Mouse (Mus musculus): Measurements from ENCODE around the gene Fam83d. TPM values are rescaled to one million over a fixed set of nuclear protein-coding genes. Genes with fewer than 3 reads are reported as not detected.

Fam83d gene
- polyA plus RNA-seq, 1 experiment from 2014 or later, result 15.7 TPM

GRCm38 (mm10) chr2:158777490-158777889 is 9.6 kb downstream of the Fam83d start:
- Histone ChIP-seq H3K4me2 (no peak overlapping the region), H3K4me1 (replicated peaks) (peaks cover 31% of the 10 kb centered on the region), H3K27ac (replicated peaks) (no peak overlapping the region), H3K9me3 (replicated peaks) (no peaks in the 10 kb centered on the region), H3K36me3 (replicated peaks) (peaks cover 76% of the 10 kb centered on the region), H3K27me3 (no peaks in the 10 kb centered on the region), H3K4me3 (replicated peaks) (no peak overlapping the region), H3K9ac (no peak overlapping the region)
- ATAC-seq (ENCODE audit: insufficient read depth), result no peak; the same call in 1 of the 2 replicates
- 49% methylated on average over 6 of the region's 6 CpGs for WGBS (ENCODE audit: insufficient replicate concordance)

GRCm38 (mm10) chr2:158778349-158778748 is 10.5 kb downstream of the Fam83d start:
- peaks cover 76% of the 10 kb centered on the region for H3K36me3 ChIP-seq (replicated peaks)
- WGBS (ENCODE audit: insufficient replicate concordance), result 83% methylated on average over 7 of the region's 7 CpGs

GRCm38 (mm10) chr2:158781126-158781525 is 13.2 kb downstream of the Fam83d start:
- 87% methylated on average over 7 of the region's 7 CpGs for WGBS (ENCODE audit: insufficient replicate concordance)
- H3K36me3 ChIP-seq (replicated peaks), result peaks cover 84% of the 10 kb centered on the region
- H3K4me2 ChIP-seq, result no peak overlapping the region
- no peaks in the 10 kb centered on the region for H3K27me3 ChIP-seq
- peaks cover 19% of the 10 kb centered on the region for H3K4me1 ChIP-seq (replicated peaks)
- H3K9me3 ChIP-seq (replicated peaks), result no peaks in the 10 kb centered on the region
- H3K9ac ChIP-seq, result no peak overlapping the region
- no peak overlapping the region for H3K4me3 ChIP-seq (replicated peaks)
- no peak overlapping the region for H3K27ac ChIP-seq (replicated peaks)
- ATAC-seq (ENCODE audit: insufficient read depth), result no peak

More at GRCm38 (mm10) chr2:158778349-158778748, 10.5 kb downstream of the Fam83d start:
- Histone ChIP-seq H3K4me1 (replicated peaks) (peaks cover 31% of the 10 kb centered on the region), H3K27me3 (no peaks in the 10 kb centered on the region), H3K4me2 (no peak overlapping the region), H3K4me3 (replicated peaks) (no peak overlapping the region), H3K27ac (replicated peaks) (no peak overlapping the region), H3K9ac (no peak overlapping the region), H3K9me3 (replicated peaks) (no peaks in the 10 kb centered on the region)
- no peak for ATAC-seq (ENCODE audit: insufficient read depth)

DNA sequence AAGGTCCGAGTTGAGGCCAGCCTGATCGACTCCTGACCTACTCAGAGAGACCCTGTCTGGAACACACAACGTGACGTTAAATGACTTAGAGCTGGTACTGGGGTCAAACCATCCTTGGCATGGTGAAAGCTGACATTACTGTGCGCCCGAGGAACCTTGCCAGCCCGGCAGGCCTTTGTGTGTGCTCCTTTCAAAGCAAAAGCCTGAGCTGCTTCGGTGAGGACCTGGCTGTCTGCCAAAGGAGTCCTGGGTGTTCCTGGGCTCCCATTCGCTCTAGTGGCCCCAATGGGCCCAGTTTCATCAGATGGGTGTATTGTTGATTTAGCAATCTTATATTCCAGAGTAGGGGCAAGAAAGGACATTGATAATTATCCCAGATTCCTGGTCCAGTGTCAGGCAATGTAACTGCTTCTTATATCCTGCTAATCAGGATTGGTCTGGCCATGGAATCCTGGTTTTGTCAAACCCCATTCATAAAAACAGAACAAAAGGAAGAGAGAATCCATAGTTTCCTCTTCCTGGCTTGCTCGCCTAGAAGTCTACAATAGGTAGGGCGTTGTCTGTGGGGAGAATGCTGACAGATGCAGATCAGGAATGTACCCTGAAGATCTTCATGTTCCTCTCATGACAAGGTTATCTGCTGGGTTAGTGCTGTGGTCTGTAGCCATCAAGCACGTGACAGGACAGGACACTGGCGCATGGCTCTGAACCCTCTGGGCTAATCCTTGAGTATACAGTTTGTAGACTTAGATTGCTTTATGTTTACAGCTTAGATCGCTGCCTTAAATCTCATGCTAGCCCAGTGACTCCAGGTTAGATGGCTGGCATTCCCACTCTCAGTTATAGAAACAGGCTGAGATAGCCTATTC is 19.3 kb downstream of the Fam83d start:
- H3K4me3 ChIP-seq (replicated peaks), result no peak overlapping the region
- no peaks in the 10 kb centered on the region for H3K9me3 ChIP-seq (replicated peaks)
- no peak overlapping the region for H3K4me2 ChIP-seq
- H3K27me3 ChIP-seq, result no peaks in the 10 kb centered on the region
- H3K9ac ChIP-seq, result no peak overlapping the region
- peaks cover 48% of the 10 kb centered on the region for H3K36me3 ChIP-seq (replicated peaks)
- WGBS (ENCODE audit: insufficient replicate concordance), result 77% methylated on average over 14 of the region's 14 CpGs
- H3K4me1 ChIP-seq (replicated peaks), result no peaks in the 10 kb centered on the region
- no peak overlapping the region for H3K27ac ChIP-seq (replicated peaks)
- no peak for ATAC-seq (ENCODE audit: insufficient read depth)

GRCm38 (mm10) chr2:158794494-158795004 is 26.7 kb downstream of the Fam83d start, which contains the start of gene Dhx35:
Gene Dhx35, plus strand, starts transcription at chr2:158794807.
- H3K27me3 ChIP-seq, result no peaks in the 10 kb centered on the region
- H3K27ac ChIP-seq (replicated peaks), result peak within 1 kb of the TSS; percentile 76
- H3K9me3 ChIP-seq (replicated peaks), result no peaks in the 10 kb centered on the region
- peak within 1 kb of the TSS; percentile 81 for H3K4me2 ChIP-seq
- ATAC-seq (ENCODE audit: insufficient read depth), result peak; percentile 98
- peak within 1 kb of the TSS; percentile 84 for H3K4me3 ChIP-seq (replicated peaks)
- H3K9ac ChIP-seq, result peak within 1 kb of the TSS; percentile 71
- H3K36me3 ChIP-seq (replicated peaks), result peaks cover 1% of the 10 kb centered on the region; the same call in 1 of the 2 replicates
- WGBS (ENCODE audit: insufficient replicate concordance), result under 1% methylated on average over 33 of the region's 33 CpGs
- H3K4me1 ChIP-seq (replicated peaks), result peaks cover 23% of the 10 kb centered on the region

GRCm38 (mm10) chr2:158795043-158795442 is 27.1 kb downstream of the Fam83d start:
- peak overlapping the region; percentile 81 for H3K4me2 ChIP-seq
- peak overlapping the region; percentile 76 for H3K27ac ChIP-seq (replicated peaks)
- 11% methylated on average over 15 of the region's 15 CpGs for WGBS (ENCODE audit: insufficient replicate concordance)
- no peaks in the 10 kb centered on the region for H3K27me3 ChIP-seq
- H3K9ac ChIP-seq, result peak overlapping the region; percentile 71
- no peaks in the 10 kb centered on the region for H3K9me3 ChIP-seq (replicated peaks)
- H3K4me1 ChIP-seq (replicated peaks), result peaks cover 23% of the 10 kb centered on the region
- ATAC-seq (ENCODE audit: insufficient read depth), result no peak
- peaks cover 6% of the 10 kb centered on the region; the same call in 1 of the 2 replicates for H3K36me3 ChIP-seq (replicated peaks)
- H3K4me3 ChIP-seq (replicated peaks), result peak overlapping the region; percentile 84

GRCm38 (mm10) chr2:158795875-158796274 is 28.0 kb downstream of the Fam83d start:
- Histone ChIP-seq H3K27ac (replicated peaks) (no peak overlapping the region), H3K9me3 (replicated peaks) (no peaks in the 10 kb centered on the region), H3K9ac (no peak overlapping the region), H3K27me3 (no peaks in the 10 kb centered on the region), H3K36me3 (replicated peaks) (peaks cover 8% of the 10 kb centered on the region; the same call in 1 of the 2 replicates), H3K4me3 (replicated peaks) (no peak overlapping the region), H3K4me2 (peak overlapping the region; percentile 81; the same call in 1 of the 2 replicates), H3K4me1 (replicated peaks) (peaks cover 23% of the 10 kb centered on the region)
- 60% methylated on average over 2 of the region's 2 CpGs for WGBS (ENCODE audit: insufficient replicate concordance)
- ATAC-seq (ENCODE audit: insufficient read depth), result no peak

GRCm38 (mm10) chr2:158799328-158799727 is 31.4 kb downstream of the Fam83d start:
- Histone ChIP-seq H3K9me3 (replicated peaks) (no peaks in the 10 kb centered on the region), H3K36me3 (replicated peaks) (peaks cover 30% of the 10 kb centered on the region), H3K27me3 (no peaks in the 10 kb centered on the region), H3K4me3 (replicated peaks) (no peak overlapping the region), H3K9ac (no peak overlapping the region), H3K4me2 (no peak overlapping the region), H3K27ac (replicated peaks) (no peak overlapping the region), H3K4me1 (replicated peaks) (peaks cover 12% of the 10 kb centered on the region)
- 66% methylated on average over 4 of the region's 4 CpGs for WGBS (ENCODE audit: insufficient replicate concordance)
- no peak for ATAC-seq (ENCODE audit: insufficient read depth)

GRCm38 (mm10) chr2:158800788-158801187 is 32.9 kb downstream of the Fam83d start:
- Histone ChIP-seq H3K9me3 (replicated peaks) (no peaks in the 10 kb centered on the region), H3K36me3 (replicated peaks) (peaks cover 30% of the 10 kb centered on the region), H3K27ac (replicated peaks) (no peak overlapping the region), H3K4me1 (replicated peaks) (peaks cover under 1% of the 10 kb centered on the region), H3K9ac (no peak overlapping the region), H3K27me3 (no peaks in the 10 kb centered on the region), H3K4me3 (replicated peaks) (no peak overlapping the region), H3K4me2 (no peak overlapping the region)
- 82% methylated on average over 8 of the region's 8 CpGs for WGBS (ENCODE audit: insufficient replicate concordance)
- no peak for ATAC-seq (ENCODE audit: insufficient read depth)

GRCm38 (mm10) chr2:158803575-158803974 is 35.7 kb downstream of the Fam83d start:
- whole genome bisulfite sequencing (ENCODE audit: insufficient replicate concordance), result 77% methylated on average over 8 of the region's 8 CpGs
- H3K27me3 ChIP-seq, result no peaks in the 10 kb centered on the region
- ATAC-seq (ENCODE audit: insufficient read depth), result no peak
- peaks cover 30% of the 10 kb centered on the region for H3K36me3 ChIP-seq (replicated peaks)
- H3K9ac ChIP-seq, result no peak overlapping the region
- no peak overlapping the region for H3K27ac ChIP-seq (replicated peaks)
- H3K4me2 ChIP-seq, result no peak overlapping the region
- H3K4me3 ChIP-seq (replicated peaks), result no peak overlapping the region
- no peaks in the 10 kb centered on the region for H3K4me1 ChIP-seq (replicated peaks)
- no peaks in the 10 kb centered on the region for H3K9me3 ChIP-seq (replicated peaks)

- Histone ChIP-seq H3K4me1 (replicated peaks) (no peaks in the 10 kb centered on the region), H3K27ac (replicated peaks) (no peak overlapping the region), H3K27me3 (no peaks in the 10 kb centered on the region), H3K4me3 (replicated peaks) (no peak overlapping the region), H3K4me2 (no peak overlapping the region), H3K9ac (no peak overlapping the region), H3K36me3 (replicated peaks) (peaks cover 20% of the 10 kb centered on the region), H3K9me3 (replicated peaks) (no peaks in the 10 kb centered on the region)
- no peak for ATAC-seq (ENCODE audit: insufficient read depth)
Observed at GRCm38 (mm10) chr2:158815686-158816085, 47.8 kb downstream of the Fam83d start.

Measured in liver, embryonic 15.5 days (tissue).